Mouse (Mus musculus) lung, embryonic 16.5 days (tissue): ENCODE data around the gene Poll. TPM values are rescaled to one million over a fixed set of nuclear protein-coding genes. Genes with fewer than 3 reads are reported as not detected.

Experiments used
- ATAC-seq: fragments of 200-750 bp; cut with Nextera tagmentation; 2 replicates; pipeline ENCODE4 v1.8.0; 2017; ENCODE audit warnings: low read depth, mild to moderate bottlenecking, moderate library complexity
- H3K27ac ChIP-seq: fragments of 300-500 bp; sonication (generic); 2 replicates; pipeline ENCODE4 v1.5.1; 2014; ENCODE audit warnings: mild to moderate bottlenecking, control low read depth, low read length
- H3K27me3 ChIP-seq: fragments of 300-500 bp; sonication (generic); 2 replicates; pipeline ENCODE4 v1.6.1; 2014; ENCODE audit warnings: low read depth, low read length, mixed read lengths; ENCODE audit not compliant: control insufficient read depth, insufficient read depth
- H3K36me3 ChIP-seq: fragments of 300-500 bp; sonication (generic); 2 replicates; pipeline ENCODE4 v1.6.1; 2014; ENCODE audit warnings: low read length; ENCODE audit not compliant: control insufficient read depth, insufficient read depth
- H3K4me1 ChIP-seq: fragments of 300-500 bp; sonication (generic); replicated peaks from 2 replicates; pipeline ENCODE4 v1.6.1; 2014; ENCODE audit warnings: low read length, mixed read lengths; ENCODE audit not compliant: control insufficient read depth, insufficient read depth
- H3K4me2 ChIP-seq: fragments of 300-500 bp; sonication (generic); 2 replicates; pipeline ENCODE4 v1.6.1; 2014; ENCODE audit warnings: low read depth, low read length, control low read depth
- H3K4me3 ChIP-seq: fragments of 300-500 bp; sonication (generic); 2 replicates; pipeline ENCODE4 v1.5.1; 2014; ENCODE audit warnings: mild to moderate bottlenecking, low read length, control low read depth
- H3K9ac ChIP-seq: fragments of 300-500 bp; sonication (generic); 2 replicates; pipeline ENCODE4 v1.6.1; 2014; ENCODE audit warnings: low read length, control low read depth
- H3K9me3 ChIP-seq: fragments of 300-500 bp; sonication (generic); 2 replicates; pipeline ENCODE4 v1.6.1; 2016; ENCODE audit warnings: low read length; ENCODE audit not compliant: control insufficient read depth
- WGBS: fragments of 180-500 bp; shearing (Covaris S2); extraction: QIAGEN DNeasy Blood & Tissue Kit; methylation state at CpG from one replicate; pipeline ENCODE4 v1.1.7; 2014; 5-methylcytosine and 5-hydroxymethylcytosine counted together
- polyA plus RNA-seq: library from polyadenylated mRNA; unstranded; fragments of >200 nt; fragmentation: Nextera tagmentation; extraction: Ambion mirVana; gene quantifications from 2 replicates; pipeline ENCODE4 v1.2.1, GENCODE M21; 2015

Gene Poll
- polyA plus RNA-seq, 1 experiment from 2014 or later: 17.4 TPM

- H3K9ac ChIP-seq: no peak overlapping the region
- no peaks in the 10 kb centered on the region for H3K36me3 ChIP-seq
- no peak overlapping the region for H3K27ac ChIP-seq
- no peak overlapping the region for H3K4me2 ChIP-seq
- H3K27me3 ChIP-seq: no peaks in the 10 kb centered on the region
- no peaks in the 10 kb centered on the region for H3K4me1 ChIP-seq
- H3K9me3 ChIP-seq: no peaks in the 10 kb centered on the region
- no peak for ATAC-seq
- no peak overlapping the region for H3K4me3 ChIP-seq
- 87% methylated on average over 7 of the region's 7 CpGs for WGBS
Observed at GRCm38 (mm10) chr19:45505446-45505845, 54.9 kb downstream of the Poll start.

Other genes starting within 250 kb of the Poll start
- gene Btrc, start 196.8 kb downstream of the Poll start, polyA plus RNA-seq: 34.8 and 36.2 TPM in 2 replicates
- 55.0 and 60.5 TPM in 2 replicates for gene Gm17018, start 84 bp upstream of the Poll start, polyA plus RNA-seq
- 4.3 and 5.4 TPM in 2 replicates for gene Fbxw4, start 99.8 kb upstream of the Poll start, polyA plus RNA-seq
- gene Fgf8, start 182.4 kb upstream of the Poll start, polyA plus RNA-seq: not detected in 2 replicates
- 14.7 and 15.8 TPM in 2 replicates for gene Npm3, start 189.1 kb upstream of the Poll start, polyA plus RNA-seq
- gene Mgea5, start 223.3 kb upstream of the Poll start, polyA plus RNA-seq: 47.0 and 48.5 TPM in 2 replicates